Mouse (Mus musculus): Measurements from ENCODE around the gene Gm11239. TPM values are rescaled to one million over a fixed set of nuclear protein-coding genes. Genes with fewer than 3 reads are reported as not detected.
"Not testable (repeated sequence)": the region's sequence is repeated elsewhere in the genome, so short reads cannot be mapped to it uniquely, and the experiment has no call there.

Gene Gm11239
- polyA plus RNA-seq (2015; fragmentation: Nextera tagmentation; extraction: Ambion mirVana), result not detected in 2 replicates

DNA sequence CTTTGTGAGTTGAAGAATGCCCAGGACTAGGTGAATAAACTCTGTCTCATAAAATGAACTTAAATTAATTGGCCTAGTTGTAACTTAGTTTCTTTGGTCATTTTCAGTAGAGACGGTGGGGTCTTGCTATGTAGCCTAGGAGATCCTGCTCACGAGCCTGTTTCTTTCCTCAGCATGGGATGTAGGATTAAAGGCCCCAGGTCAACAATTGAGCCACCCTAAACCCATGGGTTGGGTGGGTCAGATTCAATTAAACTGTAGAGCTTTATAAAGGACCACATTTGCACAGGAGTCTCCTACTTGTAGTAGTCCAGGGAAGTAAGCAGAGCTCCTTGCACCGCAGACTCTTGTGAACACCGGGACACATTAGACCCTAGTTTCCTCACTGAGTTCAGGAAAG lies at the start of gene Gm11239:
Gm11239 (plus strand) TSS at position 301 of the 400 bp plus-strand sequence.
- H3K4me2 ChIP-seq; H3K9me3 ChIP-seq; H3K9ac ChIP-seq; H3K4me1 ChIP-seq (replicated peaks); ATAC-seq (ENCODE audit: low read depth); H3K27ac ChIP-seq (replicated peaks); H3K27me3 ChIP-seq; H3K36me3 ChIP-seq; H3K4me3 ChIP-seq: not testable (repeated sequence)
- no CpG with 5 or more reads among the region's 4 CpGs for WGBS

DNA sequence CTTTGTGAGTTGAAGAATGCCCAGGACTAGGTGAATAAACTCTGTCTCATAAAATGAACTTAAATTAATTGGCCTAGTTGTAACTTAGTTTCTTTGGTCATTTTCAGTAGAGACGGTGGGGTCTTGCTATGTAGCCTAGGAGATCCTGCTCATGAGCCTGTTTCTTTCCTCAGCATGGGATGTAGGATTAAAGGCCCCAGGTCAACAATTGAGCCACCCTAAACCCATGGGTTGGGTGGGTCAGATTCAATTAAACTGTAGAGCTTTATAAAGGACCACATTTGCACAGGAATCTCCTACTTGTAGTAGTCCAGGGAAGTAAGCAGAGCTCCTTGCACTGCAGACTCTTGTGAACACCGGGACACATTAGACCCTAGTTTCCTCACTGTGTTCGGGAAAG lies 45.5 kb upstream of the Gm11239 start, which contains the start of gene Gm11237:
Gm11237 (plus strand) TSS at position 301 of the 400 bp plus-strand sequence.
- H3K4me1 ChIP-seq (replicated peaks); H3K27me3 ChIP-seq; H3K9me3 ChIP-seq; H3K27ac ChIP-seq (replicated peaks); H3K4me2 ChIP-seq; ATAC-seq (ENCODE audit: low read depth); H3K36me3 ChIP-seq; H3K9ac ChIP-seq; H3K4me3 ChIP-seq: not testable (repeated sequence)
- WGBS, result no CpG with 5 or more reads among the region's 3 CpGs

DNA sequence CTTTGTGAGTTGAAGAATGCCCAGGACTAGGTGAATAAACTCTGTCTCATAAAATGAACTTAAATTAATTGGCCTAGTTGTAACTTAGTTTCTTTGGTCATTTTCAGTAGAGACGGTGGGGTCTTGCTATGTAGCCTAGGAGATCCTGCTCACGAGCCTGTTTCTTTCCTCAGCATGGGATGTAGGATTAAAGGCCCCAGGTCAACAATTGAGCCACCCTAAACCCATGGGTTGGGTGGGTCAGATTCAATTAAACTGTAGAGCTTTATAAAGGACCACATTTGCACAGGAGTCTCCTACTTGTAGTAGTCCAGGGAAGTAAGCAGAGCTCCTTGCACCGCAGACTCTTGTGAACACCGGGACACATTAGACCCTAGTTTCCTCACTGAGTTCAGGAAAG lies 30.3 kb upstream of the Gm11239 start, which contains the start of gene Gm11236:
Gm11236 (plus strand) TSS at position 301 of the 400 bp plus-strand sequence.
- H3K4me1 ChIP-seq (replicated peaks); H3K36me3 ChIP-seq; H3K9ac ChIP-seq; H3K4me3 ChIP-seq; ATAC-seq (ENCODE audit: low read depth); H3K9me3 ChIP-seq; H3K27ac ChIP-seq (replicated peaks); H3K4me2 ChIP-seq; H3K27me3 ChIP-seq: not testable (repeated sequence)
- WGBS, result no CpG with 5 or more reads among the region's 4 CpGs

DNA sequence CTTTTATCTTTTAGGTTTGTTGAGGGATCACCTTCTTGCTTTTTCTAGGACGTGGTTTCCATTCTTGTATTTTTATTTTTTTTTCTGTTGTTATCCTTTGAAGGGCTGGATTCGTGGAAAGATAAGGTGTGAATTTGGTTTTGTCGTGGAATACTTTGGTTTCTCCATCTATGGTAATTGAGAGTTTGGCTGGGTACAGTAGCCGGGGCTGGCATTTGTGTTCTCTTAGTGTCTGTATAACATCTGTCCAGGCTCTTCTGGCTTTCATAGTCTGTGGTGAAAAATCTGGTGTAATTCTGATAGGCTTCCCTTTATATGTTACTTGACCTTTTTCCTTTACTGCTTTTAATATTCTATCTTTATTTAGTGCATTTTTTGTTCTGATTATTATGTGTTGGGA lies 6.3 kb upstream of the Gm11239 start:
- H3K4me1 ChIP-seq (replicated peaks); ATAC-seq (ENCODE audit: low read depth); H3K9ac ChIP-seq; H3K27me3 ChIP-seq; H3K4me2 ChIP-seq; H3K27ac ChIP-seq (replicated peaks); H3K9me3 ChIP-seq; H3K36me3 ChIP-seq; H3K4me3 ChIP-seq: not testable (repeated sequence)
- 88% methylated on average over 4 of the region's 4 CpGs for WGBS

DNA sequence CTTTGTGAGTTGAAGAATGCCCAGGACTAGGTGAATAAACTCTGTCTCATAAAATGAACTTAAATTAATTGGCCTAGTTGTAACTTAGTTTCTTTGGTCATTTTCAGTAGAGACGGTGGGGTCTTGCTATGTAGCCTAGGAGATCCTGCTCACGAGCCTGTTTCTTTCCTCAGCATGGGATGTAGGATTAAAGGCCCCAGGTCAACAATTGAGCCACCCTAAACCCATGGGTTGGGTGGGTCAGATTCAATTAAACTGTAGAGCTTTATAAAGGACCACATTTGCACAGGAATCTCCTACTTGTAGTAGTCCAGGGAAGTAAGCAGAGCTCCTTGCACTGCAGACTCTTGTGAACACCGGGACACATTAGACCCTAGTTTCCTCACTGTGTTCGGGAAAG lies 15.1 kb downstream of the Gm11239 start, which contains the start of gene Gm428:
Gm428 (plus strand) TSS at position 301 of the 400 bp plus-strand sequence.
- H3K4me2 ChIP-seq; H3K4me1 ChIP-seq (replicated peaks); H3K36me3 ChIP-seq; H3K9ac ChIP-seq; H3K27ac ChIP-seq (replicated peaks); ATAC-seq (ENCODE audit: low read depth); H3K9me3 ChIP-seq; H3K27me3 ChIP-seq; H3K4me3 ChIP-seq: not testable (repeated sequence)
- WGBS, result 84% methylated on average over 2 of the region's 4 CpGs

DNA sequence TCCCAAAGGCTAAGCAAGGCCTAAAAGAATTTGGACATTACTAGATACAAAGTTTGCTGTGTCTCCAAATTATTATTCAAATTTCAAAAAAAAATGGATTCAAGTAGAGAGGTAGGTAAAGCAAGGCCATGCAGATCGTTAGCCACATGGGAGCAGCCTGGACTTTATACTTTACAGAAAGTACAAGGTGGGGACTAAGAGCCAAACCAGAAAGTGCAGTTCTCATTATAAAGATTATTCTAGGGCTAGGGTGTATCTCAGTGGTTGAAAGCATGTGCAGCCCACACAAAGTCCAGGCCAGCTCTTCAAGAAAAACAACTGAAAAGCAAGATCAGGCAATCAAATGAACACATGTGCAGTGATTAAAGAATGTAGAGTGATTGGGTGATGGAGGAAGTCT lies 50.6 kb downstream of the Gm11239 start:
- H3K4me1 ChIP-seq (replicated peaks), result no peaks in the 10 kb centered on the region
- no peak overlapping the region for H3K9ac ChIP-seq
- no peak overlapping the region for H3K4me3 ChIP-seq
- no peak overlapping the region for H3K4me2 ChIP-seq
- 87% methylated on average over 1 of the region's 1 CpGs for WGBS
- ATAC-seq (ENCODE audit: low read depth), result no peak
- no peaks in the 10 kb centered on the region for H3K36me3 ChIP-seq
- H3K9me3 ChIP-seq, result no peaks in the 10 kb centered on the region
- no peak overlapping the region for H3K27ac ChIP-seq (replicated peaks)
- H3K27me3 ChIP-seq, result no peaks in the 10 kb centered on the region

DNA sequence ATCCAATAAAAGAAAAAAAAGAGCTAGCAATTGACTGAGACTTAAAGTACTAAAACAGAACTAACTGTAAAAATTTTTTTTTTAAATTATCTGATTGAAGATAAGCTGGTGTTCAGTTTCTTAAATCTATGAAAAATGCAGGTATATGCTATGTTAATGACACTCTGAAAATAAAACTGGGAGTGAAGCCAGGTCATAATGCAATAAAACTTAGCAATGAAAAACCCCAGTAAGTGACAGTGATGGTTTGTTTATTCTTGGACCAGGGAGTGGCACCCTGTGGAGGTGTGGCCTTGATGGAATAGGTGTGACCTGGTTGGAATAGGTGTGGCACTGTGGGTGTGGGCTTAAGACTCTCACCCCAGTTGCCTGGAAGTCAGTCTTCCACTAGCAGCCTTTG lies 51.7 kb downstream of the Gm11239 start:
- H3K4me1 ChIP-seq (replicated peaks), result no peaks in the 10 kb centered on the region
- no peak for ATAC-seq (ENCODE audit: low read depth)

More for the DNA sequence above, 51.7 kb downstream of the Gm11239 start:
- H3K27ac ChIP-seq (replicated peaks), result no peak overlapping the region
- no peaks in the 10 kb centered on the region for H3K9me3 ChIP-seq
- no peaks in the 10 kb centered on the region for H3K36me3 ChIP-seq
- H3K4me2 ChIP-seq, result no peak overlapping the region
- H3K9ac ChIP-seq, result no peak overlapping the region
- no peak overlapping the region for H3K4me3 ChIP-seq
- H3K27me3 ChIP-seq, result no peaks in the 10 kb centered on the region

Other genes with a start within 250 kb of the Gm11239 start
- gene Gm11238, start 60.5 kb upstream of the Gm11239 start, polyA plus RNA-seq (2015; fragmentation: Nextera tagmentation; extraction: Ambion mirVana), result not detected in 2 replicates
- gene Gm11237, start 45.4 kb upstream of the Gm11239 start, polyA plus RNA-seq (2015; fragmentation: Nextera tagmentation; extraction: Ambion mirVana), result not detected in 2 replicates
- not detected in 2 replicates for gene Gm11236, start 30.2 kb upstream of the Gm11239 start, polyA plus RNA-seq (2015; fragmentation: Nextera tagmentation; extraction: Ambion mirVana)
- not detected in 2 replicates for gene Gm428, start 15.2 kb downstream of the Gm11239 start, polyA plus RNA-seq (2015; fragmentation: Nextera tagmentation; extraction: Ambion mirVana)
- 0.11 and 0.21 TPM in 2 replicates for gene Rasef, start 122.6 kb downstream of the Gm11239 start, polyA plus RNA-seq (2015; fragmentation: Nextera tagmentation; extraction: Ambion mirVana)
- gene Gm11758, start 207.9 kb downstream of the Gm11239 start, polyA plus RNA-seq (2015; fragmentation: Nextera tagmentation; extraction: Ambion mirVana), result not detected in 2 replicates
- gene Gm11757, start 222.8 kb downstream of the Gm11239 start, polyA plus RNA-seq (2015; fragmentation: Nextera tagmentation; extraction: Ambion mirVana), result not detected in 2 replicates
- not detected in 2 replicates for gene Gm13871, start 237.6 kb downstream of the Gm11239 start, polyA plus RNA-seq (2015; fragmentation: Nextera tagmentation; extraction: Ambion mirVana)